Mouse (Mus musculus): Measurements from ENCODE around the gene Adgrb3.

Adgrb3 gene

DNA sequence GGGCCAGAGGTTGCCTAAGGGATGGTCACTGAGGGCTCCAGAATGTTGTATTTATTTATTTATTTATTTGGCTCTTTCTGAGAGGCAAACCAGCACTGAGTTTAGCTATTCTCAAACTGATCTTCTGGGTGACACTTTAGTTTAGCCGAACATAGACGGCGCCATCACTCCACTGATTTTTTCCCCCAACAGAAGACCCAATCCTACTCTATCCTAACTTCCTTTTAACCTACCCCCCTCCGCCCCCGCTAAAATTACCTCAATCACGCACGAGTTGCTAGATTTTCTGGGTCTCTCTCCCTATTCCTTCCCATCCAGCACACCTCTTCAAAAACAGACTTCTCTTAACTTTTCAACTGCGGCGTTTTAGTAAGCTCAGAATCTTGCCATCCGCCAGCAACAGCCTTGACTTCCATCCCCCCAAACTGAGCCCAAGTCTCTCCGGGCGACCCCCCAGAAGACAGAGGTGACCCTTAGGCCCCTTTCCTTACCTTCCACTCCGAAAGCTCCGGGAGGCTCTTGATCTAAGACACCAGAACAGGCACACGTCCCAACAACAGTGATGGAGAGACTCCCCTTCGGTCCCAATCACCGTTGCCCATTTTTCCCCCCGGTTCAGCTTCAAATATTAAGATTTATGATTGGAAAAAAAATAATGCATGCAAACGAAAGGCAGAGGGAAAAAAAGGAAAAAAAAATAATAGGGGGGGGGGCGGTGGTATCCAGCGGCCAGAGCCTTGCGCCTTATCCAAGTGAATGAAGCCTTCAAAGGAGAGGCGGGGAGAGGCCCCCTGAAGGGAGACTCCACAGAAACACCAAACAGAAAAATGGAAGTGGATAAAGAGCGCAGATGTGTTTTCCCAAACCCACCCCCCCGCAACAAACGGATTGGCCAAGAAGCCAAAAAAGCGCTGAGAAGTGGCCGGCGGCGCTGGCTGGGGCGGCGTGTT is at the start of gene Adgrb3:
Gene Adgrb3 (minus strand): TSS at position 737 of the 950 bp plus-strand sequence.
- no peak for DNase-seq (ENCODE audit: low spot score)

DNA sequence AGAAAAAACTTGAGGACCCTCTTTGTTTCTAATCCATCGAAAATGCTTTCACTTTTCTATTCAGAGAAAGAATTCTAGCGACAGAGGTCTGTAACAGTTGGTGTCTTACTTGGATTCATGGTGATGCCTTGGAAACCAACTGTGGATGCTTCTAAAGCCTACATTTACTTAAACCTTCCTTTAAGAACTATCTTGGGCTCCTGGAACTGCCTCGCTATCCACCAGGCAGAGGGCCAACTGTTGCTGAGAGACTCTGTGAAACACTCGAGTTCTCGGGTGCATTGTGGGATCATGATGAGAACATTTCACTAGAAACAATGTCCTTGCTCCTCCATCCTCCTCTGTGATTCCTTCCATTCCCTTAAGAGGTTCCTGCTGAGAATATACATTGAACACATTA is 48.0 kb upstream of the Adgrb3 start:
- DNase-seq (ENCODE audit: low spot score): no peak

DNA sequence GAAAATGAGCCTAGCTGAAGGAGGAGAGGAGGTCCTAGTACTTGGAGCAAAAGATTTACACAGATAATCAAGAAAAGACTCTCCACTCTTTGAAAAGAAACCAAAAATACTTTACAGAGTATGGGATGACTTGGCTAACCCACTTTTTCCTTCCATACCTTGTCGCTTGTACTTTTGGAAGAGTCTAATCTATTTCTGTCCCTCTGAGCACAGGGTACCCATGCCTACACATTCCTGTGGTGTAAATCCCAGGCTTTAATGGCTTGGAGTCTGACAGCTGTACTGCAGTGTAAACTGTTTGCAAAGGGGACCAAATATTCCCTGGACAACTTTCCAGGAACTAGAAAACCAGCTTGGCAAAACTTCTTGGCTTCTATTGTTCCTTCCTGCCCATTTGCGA is 28.0 kb upstream of the Adgrb3 start:
- no peak for DNase-seq (ENCODE audit: low spot score)

DNA sequence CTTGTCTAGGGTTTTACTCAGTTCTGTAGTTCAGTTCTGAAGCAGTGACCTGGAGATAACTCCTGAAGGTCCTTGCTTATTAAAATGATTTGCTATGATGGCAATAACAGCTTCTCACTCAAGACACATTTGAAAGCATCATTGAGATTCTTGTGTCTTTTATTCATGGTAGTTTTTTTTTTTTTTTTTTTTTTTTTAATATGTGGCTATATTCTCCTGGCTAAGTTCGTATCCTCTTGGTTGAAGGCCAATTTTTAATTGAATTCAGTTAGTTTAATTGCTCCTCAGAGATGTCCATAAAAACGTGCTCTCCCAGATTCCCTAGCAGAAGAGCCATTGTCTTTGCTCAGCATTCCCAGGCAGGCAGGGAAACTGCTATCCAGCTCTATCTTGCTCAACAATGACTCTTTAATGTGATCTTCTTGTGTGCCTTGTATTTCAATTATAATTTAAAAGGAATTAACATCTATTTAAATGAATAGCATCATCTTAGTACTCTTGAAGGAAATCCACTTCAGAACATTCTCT is 25.0 kb upstream of the Adgrb3 start:
- no peak for DNase-seq (ENCODE audit: low spot score)

DNA sequence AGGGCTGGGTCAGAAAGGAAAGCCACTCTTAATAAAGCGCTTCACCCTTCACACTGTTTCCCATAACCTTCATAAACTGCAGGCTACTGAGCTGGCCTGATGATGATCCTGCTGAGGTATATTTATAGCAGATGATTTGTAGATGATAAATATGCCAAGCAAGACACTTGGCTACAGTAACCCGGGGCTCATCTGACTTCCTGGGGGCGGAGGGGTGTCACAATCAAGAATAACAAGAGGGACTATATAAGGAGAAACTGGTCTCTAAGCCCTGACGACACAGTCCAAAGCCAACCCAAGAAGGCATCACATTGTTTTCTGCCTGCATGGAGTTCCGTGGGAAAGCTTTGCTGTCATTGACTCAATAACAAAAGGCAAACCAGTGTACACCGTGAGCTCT is 2.8 kb upstream of the Adgrb3 start:
- DNase-seq (ENCODE audit: low spot score): no peak

DNA sequence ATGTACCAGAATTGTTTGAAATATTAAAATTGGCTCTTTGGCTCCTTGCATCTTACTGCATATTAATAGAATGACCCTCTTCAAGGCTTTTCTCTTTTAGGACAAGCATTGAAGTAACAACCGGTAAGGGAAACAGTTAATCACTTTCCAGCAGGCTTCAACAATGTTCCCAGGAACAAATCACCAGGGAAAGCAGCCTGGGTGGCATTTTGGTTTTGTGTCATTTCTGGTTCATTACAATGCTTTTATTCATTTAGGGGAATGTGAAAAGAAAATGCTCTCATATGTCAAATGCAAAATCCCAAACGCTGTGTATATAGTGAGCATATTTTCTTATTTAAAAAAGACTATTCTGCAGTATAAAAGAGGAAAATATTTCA is 2.0 kb upstream of the Adgrb3 start:
- no peak for DNase-seq (ENCODE audit: low spot score)

DNA sequence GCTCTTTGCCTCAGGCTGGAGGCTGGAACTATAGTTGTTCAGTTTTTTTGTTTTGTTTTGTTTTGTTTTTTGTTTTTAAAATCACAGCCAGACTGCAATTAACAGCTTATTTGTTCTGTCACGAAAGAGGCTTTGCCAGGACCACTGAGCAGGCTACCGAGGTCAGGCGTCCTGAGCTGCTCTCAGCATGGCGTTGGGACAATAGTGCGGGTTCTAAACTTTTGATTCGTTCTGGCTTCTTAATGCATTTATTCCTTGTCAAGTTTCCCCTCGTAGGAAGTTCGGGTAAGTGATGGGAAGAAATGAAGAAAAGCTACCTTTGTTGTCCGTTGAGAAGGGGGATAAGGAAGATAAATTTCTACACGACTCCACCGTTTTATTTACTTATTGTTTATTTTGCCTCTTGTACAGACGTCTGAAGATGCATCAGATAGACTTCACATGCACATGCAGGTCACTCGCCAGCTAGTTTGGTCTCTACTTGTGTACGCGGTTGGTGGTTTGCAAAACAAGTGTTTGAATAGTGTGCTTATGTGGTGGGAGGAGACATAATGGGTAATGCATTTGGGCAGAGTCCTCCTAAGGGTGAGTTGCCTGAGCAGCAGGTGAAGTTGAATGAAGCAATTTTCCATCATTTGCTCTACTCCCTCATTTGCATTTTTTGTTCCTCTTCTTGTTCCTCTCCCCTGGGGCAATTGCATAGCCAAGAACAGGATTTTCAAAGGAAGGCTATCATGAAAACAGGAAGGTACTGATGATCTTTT is 1.4 kb upstream of the Adgrb3 start:
- DNase-seq (ENCODE audit: low spot score): no peak

DNA sequence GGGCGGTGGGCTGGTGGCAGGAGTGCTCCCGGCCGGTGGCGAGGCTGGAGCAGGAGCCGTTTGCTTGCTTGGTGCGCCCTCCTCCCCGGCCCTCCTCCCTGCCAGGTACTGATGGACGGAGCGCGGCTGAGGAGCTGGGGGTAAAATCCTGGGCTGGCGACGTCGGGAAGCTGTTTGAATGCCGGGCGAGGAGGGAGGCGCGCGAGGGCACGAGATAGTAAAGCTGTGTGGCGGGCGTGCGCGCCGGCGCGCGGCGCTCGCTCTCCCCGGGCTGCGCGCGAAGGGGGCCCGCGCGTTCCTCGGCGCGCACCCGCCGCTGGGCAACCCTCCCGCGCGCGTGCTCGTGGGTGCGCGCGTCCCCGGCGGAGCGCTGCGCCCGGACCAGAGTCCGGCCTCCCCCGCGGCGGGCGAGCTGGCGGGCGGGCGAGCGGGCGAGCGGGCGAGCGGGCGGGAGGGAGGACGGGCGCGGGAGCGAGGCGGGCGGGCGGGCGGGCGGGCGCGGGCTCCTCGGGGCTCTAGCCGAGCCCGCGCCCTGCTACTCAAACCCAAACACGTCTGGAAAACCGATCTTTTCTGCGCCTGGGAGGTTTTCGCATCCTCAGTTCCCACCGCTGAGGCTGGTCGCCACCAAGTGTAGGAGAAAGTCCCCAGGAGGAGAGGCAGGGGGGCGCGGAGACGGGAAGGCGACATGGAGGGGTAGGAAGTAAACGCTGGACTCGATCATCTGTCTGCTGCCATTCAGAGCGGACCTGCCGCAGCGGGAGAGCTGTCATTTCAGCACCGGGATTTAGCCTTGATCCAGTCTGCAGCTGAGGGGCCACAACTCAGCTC is 629 bp upstream of the Adgrb3 start:
- DNase-seq (ENCODE audit: low spot score): no peak

DNA sequence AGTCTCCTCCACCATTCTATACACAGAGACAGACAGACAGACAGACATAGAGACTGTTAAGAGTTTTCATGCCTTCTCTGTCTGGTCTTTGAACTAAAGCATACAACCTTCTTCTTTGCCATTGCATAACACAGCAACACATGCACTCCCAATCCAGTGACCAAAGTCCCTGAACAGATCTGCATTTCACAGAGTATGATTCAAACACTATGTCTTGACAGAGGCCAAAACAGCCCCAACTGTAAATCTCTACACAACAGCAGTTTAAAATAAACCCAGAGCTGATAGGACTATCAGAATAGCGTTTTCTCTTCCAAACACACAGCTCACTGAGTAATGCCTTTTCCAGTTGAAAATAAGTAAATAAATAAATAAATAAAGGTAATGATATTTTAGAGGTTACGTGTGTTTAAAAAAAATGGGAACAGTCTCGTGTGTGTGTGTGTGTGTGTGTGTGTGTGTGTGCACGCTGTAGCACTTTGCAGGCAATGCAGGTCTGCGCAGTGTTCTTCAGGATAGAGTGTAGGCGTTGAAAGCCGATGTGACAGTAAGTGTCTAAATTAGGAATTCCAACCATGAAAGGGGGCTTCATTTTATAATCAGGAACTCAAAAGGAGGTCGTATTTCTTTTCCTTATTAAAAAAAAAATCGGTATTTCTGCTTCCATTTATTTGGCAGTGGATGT is 1.3 kb downstream of the Adgrb3 start:
- DNase-seq (ENCODE audit: low spot score): no peak

DNA sequence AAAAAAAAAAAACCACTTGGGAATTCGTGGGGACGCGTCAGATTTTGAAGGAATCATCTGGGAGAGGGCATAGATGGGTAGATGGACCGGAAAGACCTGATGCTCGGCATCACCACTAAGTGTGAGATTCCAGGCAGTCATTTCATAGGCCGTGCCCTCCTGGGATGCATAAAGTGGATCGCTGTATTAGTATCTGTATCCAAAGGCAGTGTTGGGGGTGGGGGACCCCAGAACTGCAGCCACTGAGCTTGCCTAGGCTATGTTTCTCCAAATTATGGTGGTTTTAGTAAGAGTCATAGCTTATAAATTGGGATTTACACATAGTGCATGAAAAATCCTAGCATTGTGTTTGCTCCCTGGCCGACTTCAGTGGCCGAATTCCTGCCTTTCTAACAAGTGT is 2.1 kb downstream of the Adgrb3 start:
- no peak for DNase-seq (ENCODE audit: low spot score)

DNA sequence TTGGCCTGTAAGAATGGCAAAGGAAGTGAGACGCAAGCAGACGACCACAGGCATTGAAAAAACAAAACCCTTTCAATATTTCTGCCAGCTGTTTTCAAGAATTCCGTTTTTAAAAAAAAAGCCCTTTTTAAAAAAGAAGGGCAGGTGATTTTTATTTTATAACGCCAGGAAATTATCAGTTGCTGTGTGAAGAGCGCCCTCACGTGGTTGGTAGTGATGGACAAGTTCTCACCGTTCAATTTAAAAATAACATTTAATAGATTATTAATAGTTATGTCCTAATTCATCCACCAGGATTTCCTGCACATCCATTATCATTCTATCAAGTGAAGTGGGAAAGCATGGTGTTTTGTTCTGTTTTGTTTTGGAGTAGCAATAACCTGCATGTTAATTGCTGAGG is 2.7 kb downstream of the Adgrb3 start:
- DNase-seq (ENCODE audit: low spot score): no peak

DNA sequence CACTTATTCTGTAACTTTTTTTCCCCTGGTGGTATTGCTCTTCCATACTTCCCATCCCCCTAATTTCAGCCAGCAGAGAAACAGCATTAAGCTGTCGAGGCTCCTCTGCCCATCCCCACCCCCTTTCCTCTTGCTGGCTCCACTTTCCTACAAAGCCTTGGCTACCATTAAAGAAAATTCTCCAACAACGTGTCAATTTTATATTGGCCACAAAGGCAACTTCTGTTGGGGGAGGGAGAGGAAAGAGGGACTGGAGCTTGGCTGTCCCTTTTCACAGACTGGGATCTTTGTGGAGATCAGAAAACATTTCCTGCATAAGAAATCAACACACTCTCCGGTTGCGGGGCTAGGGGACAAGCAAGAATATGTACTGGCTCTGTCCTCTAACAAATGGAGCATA is 4.9 kb downstream of the Adgrb3 start:
- DNase-seq (ENCODE audit: low spot score): no peak

DNA sequence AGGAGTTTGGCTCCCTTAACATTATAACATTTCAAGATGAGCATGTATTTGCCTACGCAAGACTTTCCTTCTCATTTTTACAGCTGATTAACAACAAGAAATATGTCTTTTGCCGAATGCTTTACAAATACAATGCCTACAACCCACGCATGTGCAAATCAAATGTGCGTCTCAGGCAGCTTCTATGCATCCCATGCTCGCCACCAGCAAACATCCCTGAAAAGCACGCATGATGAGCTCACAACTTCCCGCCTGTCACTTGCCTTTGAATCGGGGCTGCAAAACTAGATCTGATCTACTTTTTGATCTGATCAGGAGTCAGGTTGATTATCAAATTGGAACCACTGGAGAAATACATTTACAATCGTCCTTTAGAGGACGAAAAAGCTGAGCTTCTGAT is 5.5 kb downstream of the Adgrb3 start:
- DNase-seq (ENCODE audit: low spot score): no peak

DNA sequence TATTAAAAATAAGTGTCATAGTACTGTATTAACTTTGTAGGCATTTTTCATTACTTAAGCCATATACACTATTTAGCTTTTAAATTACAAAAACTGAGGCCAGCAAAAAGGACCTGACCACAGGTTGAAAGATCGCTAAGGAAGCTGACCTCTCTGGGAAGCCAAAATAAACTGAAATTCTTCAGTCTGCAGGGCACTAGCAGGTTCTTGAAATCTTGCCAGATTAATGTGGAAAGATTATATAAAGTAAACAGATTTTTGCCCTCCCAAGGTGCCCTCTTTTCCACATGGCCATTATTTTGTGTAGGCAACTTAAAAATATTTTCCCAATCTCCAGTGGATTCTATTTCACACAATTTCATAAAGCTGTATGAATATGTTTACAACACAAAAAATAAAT is 14.0 kb downstream of the Adgrb3 start:
- no peak for DNase-seq (ENCODE audit: low spot score)

DNA sequence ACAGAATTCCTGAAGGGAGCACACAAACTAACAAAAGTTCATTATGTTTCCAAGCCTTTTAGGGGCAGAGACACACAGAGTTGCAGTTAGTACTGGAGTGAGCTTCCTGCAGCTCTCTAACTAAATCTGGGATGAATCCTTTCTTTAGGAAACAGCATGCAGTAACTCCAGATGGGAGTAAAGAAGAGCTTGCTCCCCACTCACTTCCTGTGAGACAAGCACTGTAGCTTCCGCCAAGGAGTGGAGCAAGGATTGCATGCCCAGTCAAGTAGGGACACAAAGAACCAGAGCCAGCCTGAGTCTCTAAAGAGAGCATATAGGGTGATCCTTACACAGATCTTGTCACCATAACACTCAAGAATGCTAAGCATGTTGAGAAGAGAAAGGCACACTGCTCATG is 50.7 kb downstream of the Adgrb3 start:
- DNase-seq (ENCODE audit: low spot score): no peak

DNA sequence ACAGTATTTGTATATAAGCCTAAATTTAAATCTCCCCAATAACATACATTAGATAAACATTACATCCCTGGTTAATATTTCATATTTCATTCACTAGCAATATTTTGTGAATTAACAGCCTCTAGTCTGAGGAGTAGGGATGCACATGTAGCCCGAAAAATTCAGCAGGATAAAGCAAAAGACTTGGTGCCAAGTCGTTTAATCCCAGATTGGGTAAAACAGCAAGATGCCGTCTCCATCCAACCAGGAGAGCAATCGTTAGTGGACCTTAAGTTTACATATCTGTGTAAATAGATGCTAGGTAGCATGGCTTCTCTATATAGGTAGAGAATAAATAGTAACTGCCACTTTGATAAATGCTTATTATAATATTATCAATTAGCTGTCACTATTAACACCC is 52.0 kb downstream of the Adgrb3 start:
- no peak for DNase-seq (ENCODE audit: low spot score)

DNA sequence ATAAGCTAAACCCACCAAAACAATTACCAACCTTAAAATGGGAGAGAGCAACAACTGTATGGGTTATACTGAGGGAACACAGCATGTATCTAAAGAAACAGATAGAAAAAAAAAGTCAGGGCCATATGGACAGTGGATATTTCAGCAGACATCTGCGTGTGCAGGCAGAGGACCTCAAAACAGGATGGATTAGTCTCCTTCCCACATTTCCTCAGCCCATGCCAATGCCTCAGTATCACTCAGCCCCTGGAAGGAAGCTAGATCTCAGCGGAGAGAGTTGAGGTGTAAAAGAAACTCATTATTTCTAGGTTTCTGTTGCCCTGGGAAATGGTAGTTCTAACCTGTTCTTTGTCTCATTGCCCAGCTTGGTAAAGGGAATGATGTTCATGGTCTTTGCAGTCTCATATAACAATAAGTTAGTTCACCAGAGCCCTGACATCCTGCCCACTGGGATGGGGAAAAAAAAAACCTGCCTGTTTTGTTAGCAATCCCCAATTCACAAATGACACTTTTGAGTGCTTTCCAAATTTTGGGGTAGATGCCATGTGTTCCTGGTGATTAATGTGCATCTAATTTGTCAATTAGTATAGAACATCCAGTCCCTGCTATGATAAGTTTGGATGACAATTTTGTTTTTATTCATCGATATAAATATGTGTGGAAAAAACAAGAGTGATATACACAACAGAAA is 53.9 kb downstream of the Adgrb3 start:
- no peak for DNase-seq (ENCODE audit: low spot score)

DNA sequence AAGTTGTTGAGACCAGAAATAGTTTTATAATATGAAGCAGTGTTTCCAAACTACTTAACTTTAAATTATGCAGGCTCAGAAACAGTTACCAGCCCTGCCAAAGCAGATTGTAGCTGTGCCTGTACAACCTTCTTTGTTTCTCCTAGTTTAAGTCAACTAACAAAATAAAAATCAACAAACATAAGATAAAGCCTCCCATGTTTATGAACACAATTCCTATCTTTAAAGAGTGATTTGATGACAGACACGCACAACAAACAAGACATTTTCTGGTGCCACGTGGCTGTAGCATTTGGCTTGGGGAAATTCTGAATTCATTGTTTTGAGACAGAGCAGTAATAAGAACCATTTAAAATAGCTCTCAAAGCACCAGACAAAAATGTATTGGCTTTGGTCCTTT is 60.5 kb downstream of the Adgrb3 start:
- no peak for DNase-seq (ENCODE audit: low spot score)

DNA sequence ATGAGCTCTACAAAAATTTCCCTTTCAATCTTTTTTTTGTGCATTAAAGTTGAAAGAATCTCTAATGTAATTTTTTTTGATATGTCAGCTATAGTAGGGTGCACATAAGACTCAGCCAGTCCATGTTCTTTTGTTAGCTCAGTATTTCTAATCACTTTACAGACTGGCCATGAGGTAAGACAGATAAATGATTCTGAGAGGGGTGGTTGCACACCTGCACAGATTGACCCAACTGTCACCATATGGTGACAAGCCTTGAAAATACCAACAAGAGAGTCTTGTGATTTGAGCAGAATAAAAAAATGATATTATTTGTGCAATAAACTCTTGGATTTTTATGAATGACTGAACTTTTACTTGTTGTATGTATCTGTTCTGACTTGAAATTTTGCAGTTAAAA is 74.2 kb downstream of the Adgrb3 start:
- DNase-seq (ENCODE audit: low spot score): no peak

DNA sequence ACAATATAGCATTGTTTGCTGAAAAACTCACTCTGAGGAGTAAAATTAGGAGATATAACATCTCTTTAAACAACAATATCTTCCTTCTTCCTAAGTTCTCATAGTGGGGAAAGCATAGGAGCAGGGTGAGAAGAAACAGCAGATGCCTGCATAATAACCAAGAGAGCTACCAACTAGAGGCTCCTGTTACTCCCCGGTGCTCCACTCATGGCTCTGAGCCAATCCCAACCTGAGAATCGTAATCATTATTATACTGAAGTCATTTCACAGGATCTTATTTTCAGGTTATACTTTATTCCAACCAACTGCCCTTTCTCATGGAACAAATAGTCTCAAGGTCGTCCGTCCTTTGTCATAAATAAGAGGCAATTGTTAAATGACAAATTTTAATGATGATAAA is 75.0 kb downstream of the Adgrb3 start:
- DNase-seq (ENCODE audit: low spot score): no peak

DNA sequence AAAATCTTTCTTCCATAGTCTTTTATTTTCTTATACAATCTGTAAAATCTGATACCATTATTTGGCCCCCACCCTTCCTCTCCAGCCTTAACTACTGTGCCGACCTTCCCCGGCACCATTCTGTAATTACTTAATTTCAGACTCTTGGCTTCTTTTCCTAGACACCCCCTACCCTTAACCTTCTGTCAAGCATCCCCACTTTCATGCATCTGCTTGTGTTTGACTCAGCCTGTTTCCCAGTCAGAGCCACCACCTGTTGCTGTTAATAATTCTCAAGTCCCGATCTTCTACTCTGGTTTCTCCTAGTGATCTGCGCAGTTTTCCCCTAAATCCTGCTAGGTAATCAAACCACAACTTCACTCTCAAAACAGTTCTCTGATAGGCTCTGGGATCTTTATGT is 83.9 kb downstream of the Adgrb3 start:
- DNase-seq (ENCODE audit: low spot score): no peak
